Mouse (Mus musculus) midbrain, embryonic 10.5 days (tissue): ENCODE measurements around the gene Jtb. TPM values are rescaled to one million over a fixed set of nuclear protein-coding genes. Genes with fewer than 3 reads are reported as not detected.

ENCODE experiments used
- DNase-seq: peaks from one replicate; pipeline ENCODE4 v3.0.0-alpha.2; 2017; ENCODE audit warnings: low spot score
- H3K27ac ChIP-seq: fragments of 300-500 bp; sonication (generic); replicated peaks from 2 replicates; pipeline ENCODE4 v1.5.1; 2016; ENCODE audit warnings: mild to moderate bottlenecking
- H3K27me3 ChIP-seq: fragments of 300-500 bp; sonication (generic); 2 replicates; pipeline ENCODE4 v1.6.1; 2016; ENCODE audit warnings: low read depth, mild to moderate bottlenecking; ENCODE audit not compliant: poor library complexity, severe bottlenecking
- H3K36me3 ChIP-seq: fragments of 300-500 bp; sonication (generic); 2 replicates; pipeline ENCODE4 v1.6.1; 2016; ENCODE audit warnings: mild to moderate bottlenecking, moderate library complexity
- H3K4me1 ChIP-seq: fragments of 300-500 bp; sonication (generic); 2 replicates; pipeline ENCODE4 v1.6.1; 2016
- H3K4me3 ChIP-seq: fragments of 300-500 bp; sonication (generic); 2 replicates; pipeline ENCODE4 v1.5.1; 2016; ENCODE audit warnings: mild to moderate bottlenecking, moderate library complexity
- H3K9me3 ChIP-seq: fragments of 300-500 bp; sonication (generic); replicated peaks from 2 replicates; pipeline ENCODE4 v1.6.1; 2016; ENCODE audit warnings: mild to moderate bottlenecking
- WGBS: fragments of 180-500 bp; shearing (Covaris S2); methylation state at CpG from one replicate; pipeline ENCODE4 v1.1.7; 2016; 5-methylcytosine and 5-hydroxymethylcytosine counted together
- polyA plus RNA-seq: library from polyadenylated mRNA; unstranded; fragments of >200 nt; fragmentation: Nextera tagmentation; extraction: Ambion mirVana; gene quantifications from 2 replicates; pipeline ENCODE4 v1.2.1, GENCODE M21; 2016

The Jtb gene
- polyA plus RNA-seq, 1 experiment from 2014 or later: 93.6 TPM

DNA sequence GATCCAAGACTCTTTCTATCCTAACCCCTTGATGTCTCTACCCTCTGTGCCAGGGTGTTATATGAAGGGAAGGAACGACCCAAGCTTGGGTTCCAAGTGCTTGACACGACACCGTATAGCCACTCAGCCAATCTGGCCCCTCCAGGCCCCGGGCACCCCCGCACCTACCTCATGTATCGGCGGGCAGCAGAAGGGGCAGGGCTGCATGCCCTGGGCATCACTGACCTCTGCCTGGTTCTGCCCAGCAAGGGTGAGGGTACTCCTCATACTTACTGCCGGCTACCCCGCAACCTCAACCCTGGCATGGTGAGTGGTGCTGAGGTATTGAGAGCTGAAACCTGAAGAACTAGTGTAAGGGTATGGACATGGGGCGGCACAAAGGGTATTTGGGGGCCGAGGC is 36.8 kb downstream of the Jtb start:
- Histone ChIP-seq H3K27ac (no peak overlapping the region), H3K9me3 (no peaks in the 10 kb centered on the region), H3K4me1 (peaks cover 30% of the 10 kb centered on the region), H3K4me3 (no peak overlapping the region), H3K27me3 (no peaks in the 10 kb centered on the region), H3K36me3 (peaks cover 69% of the 10 kb centered on the region)
- WGBS: 98% methylated on average over 11 of the region's 11 CpGs
- DNase-seq: no peak

DNA sequence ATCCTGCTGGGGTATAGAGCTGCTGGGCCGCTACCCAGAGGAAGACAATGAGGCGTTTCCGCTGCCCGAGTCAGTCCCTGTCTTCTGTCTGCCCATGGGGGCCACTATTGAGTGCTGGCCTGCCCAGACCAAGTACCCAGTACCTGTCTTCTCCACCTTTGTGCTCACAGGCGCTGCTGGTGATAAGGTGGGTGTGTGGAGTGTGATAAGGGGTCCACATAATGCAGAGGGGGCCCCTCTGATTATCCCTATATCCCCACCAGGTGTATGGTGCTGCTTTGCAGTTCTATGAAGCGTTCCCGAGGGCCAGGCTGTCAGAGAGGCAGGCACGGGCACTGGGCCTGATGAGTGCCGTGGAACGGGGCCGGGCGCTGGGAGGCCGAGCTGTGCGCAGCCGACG is 37.6 kb downstream of the Jtb start:
- WGBS: 87% methylated on average over 16 of the region's 16 CpGs
- Histone ChIP-seq H3K27ac (no peak overlapping the region), H3K36me3 (peaks cover 69% of the 10 kb centered on the region)

DNA sequence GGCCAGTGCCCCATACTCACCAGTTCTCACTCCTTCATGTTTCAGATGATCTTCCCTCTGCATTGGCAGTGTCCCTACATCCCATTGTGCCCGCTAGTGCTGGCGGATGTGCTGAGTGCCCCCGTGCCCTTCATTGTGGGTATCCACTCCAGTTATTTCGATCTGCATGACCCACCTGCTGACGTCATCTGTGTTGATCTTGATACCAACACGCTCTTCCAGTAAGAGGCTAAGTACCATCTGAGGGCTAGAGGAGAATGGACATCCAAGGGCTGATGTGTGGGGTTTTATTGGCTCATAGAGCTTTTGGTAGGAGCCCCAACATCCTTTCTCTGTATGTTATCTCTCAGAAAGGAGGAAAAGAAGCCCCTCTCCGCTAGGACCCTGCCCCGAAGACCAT is 39.4 kb downstream of the Jtb start:
- DNase-seq: no peak
- 93% methylated on average over 8 of the region's 8 CpGs for WGBS
- Histone ChIP-seq H3K4me1 (peaks cover 18% of the 10 kb centered on the region), H3K36me3 (peaks cover 84% of the 10 kb centered on the region), H3K27me3 (no peaks in the 10 kb centered on the region), H3K9me3 (no peaks in the 10 kb centered on the region), H3K4me3 (no peak overlapping the region), H3K27ac (no peak overlapping the region)

More for the DNA sequence above, 37.6 kb downstream of the Jtb start:
- no peaks in the 10 kb centered on the region for H3K9me3 ChIP-seq
- no peak for DNase-seq
- no peak overlapping the region for H3K4me3 ChIP-seq
- peaks cover 30% of the 10 kb centered on the region for H3K4me1 ChIP-seq
- no peaks in the 10 kb centered on the region for H3K27me3 ChIP-seq

DNA sequence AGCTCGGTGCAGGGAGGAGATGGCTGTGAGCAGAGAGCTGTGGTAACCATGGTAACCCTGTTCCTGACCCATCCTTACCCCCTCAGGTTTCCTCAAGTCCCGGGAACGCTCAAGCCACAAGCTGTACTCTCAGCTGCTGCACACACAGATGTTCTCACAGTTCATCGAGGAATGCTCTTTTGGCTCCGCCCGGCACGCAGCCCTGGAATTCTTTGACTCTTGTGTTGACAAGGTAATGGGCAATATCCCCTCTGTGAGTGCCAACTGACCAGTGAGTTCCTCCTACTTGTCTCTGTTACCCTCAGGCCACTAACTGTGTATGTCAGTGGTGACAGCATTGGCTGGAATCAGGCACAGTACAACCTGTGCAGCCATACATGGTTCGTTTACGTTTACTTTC is 40.8 kb downstream of the Jtb start:
- peaks cover 5% of the 10 kb centered on the region for H3K4me1 ChIP-seq
- DNase-seq: no peak
- no peak overlapping the region for H3K4me3 ChIP-seq
- no peaks in the 10 kb centered on the region for H3K9me3 ChIP-seq
- WGBS: 77% methylated on average over 9 of the region's 9 CpGs
- no peaks in the 10 kb centered on the region for H3K27me3 ChIP-seq
- no peak overlapping the region for H3K27ac ChIP-seq
- H3K36me3 ChIP-seq: peaks cover 98% of the 10 kb centered on the region

DNA sequence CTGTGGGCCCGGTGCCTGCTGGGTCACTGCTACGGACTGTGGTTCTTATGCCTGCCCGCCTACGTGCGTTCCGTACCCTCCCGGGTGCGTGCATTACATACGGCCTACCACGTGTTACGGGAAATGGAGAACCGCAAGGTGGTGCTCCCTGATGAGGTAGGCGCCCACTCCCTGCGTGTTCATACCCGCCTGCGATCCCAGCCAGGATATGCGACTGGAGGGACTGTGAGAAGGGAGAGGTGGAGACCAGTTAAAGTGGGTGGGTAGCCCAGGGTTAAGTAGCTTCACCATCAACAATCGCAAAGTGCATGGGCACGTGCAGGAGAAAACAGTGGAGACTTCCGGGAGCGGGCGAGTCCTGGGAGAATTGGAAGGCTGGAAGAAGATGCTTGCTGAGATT is 42.5 kb downstream of the Jtb start:
- H3K27ac ChIP-seq: no peak overlapping the region
- no peaks in the 10 kb centered on the region for H3K4me1 ChIP-seq
- DNase-seq: no peak
- no peaks in the 10 kb centered on the region for H3K27me3 ChIP-seq
- H3K9me3 ChIP-seq: no peaks in the 10 kb centered on the region
- H3K4me3 ChIP-seq: no peak overlapping the region
- peaks cover 98% of the 10 kb centered on the region for H3K36me3 ChIP-seq
- 94% methylated on average over 22 of the region's 22 CpGs for WGBS

DNA sequence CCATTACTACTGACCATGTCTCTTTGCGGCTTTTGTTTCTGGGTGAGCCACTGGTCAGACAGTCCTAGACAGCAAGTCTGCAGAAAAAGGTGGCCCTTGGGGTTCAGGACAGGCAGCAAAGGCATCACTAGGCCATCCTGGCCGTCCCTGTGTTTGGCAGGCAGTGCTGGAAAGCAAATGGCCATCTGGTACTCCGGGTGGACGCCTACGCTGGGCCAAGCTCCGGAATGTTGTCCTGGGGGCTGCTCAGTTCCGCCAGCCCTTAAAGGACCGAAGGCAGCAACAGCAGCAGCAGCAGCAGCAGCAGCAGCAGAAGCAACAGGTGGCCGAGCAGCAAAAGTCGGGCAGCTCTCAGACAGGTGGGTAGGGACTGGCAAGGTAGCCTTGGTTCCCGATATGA is 43.9 kb downstream of the Jtb start:
- H3K27ac ChIP-seq: no peak overlapping the region
- peaks cover 100% of the 10 kb centered on the region for H3K36me3 ChIP-seq
- no peak for DNase-seq
- no peak overlapping the region for H3K4me3 ChIP-seq
- WGBS: 89% methylated on average over 11 of the region's 11 CpGs
- H3K4me1 ChIP-seq: no peaks in the 10 kb centered on the region
- H3K27me3 ChIP-seq: no peaks in the 10 kb centered on the region
- H3K9me3 ChIP-seq: no peaks in the 10 kb centered on the region

DNA sequence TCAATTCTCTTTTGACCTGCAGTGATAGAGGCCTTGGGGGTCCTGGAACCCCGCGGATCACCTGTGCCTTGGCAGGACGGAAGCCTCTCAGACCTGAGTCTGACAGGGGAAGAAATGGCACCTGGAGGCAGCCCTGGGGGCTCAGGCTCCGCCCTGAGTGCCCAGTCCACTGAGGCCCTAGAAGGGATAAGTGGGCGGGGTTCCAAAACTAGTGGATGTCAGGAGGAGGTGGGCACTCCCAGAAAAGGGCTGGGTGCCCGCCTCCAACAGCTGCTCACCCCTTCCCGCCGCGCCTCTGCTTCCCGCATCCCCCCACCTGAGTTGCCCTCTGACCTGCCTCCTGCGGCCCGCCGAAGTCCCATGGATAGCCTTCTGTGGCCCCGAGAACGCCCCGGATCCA is 45.5 kb downstream of the Jtb start:
- H3K36me3 ChIP-seq: peaks cover 97% of the 10 kb centered on the region
- no peaks in the 10 kb centered on the region for H3K9me3 ChIP-seq
- H3K27ac ChIP-seq: no peak overlapping the region
- DNase-seq: no peak
- H3K27me3 ChIP-seq: no peaks in the 10 kb centered on the region
- 46% methylated on average over 16 of the region's 16 CpGs for WGBS
- no peaks in the 10 kb centered on the region for H3K4me1 ChIP-seq
- no peak overlapping the region for H3K4me3 ChIP-seq

DNA sequence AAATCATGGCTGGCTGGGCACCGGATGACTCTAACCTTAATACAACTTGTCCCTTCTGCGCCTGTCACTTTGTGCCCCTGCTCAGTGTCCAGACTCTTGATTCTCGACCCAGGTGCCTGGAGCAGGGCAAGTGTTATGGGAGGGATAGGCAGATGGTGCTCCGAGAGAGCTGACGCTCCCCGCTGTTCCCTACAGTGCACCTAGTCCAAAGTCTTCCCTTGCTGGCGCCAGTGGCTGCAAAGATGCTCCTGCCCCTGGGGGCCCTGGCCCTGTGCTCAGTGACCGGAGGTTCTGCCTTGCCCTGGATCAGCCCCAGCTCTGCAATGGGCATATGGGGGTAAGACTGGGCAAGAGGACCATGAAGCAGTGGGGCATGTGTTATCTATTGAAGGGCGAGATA is 46.4 kb downstream of the Jtb start:
- H3K27me3 ChIP-seq: no peaks in the 10 kb centered on the region
- H3K4me1 ChIP-seq: no peaks in the 10 kb centered on the region
- WGBS: 91% methylated on average over 9 of the region's 9 CpGs
- peaks cover 87% of the 10 kb centered on the region for H3K36me3 ChIP-seq
- H3K27ac ChIP-seq: no peak overlapping the region
- no peaks in the 10 kb centered on the region for H3K9me3 ChIP-seq
- no peak for DNase-seq
- no peak overlapping the region for H3K4me3 ChIP-seq

DNA sequence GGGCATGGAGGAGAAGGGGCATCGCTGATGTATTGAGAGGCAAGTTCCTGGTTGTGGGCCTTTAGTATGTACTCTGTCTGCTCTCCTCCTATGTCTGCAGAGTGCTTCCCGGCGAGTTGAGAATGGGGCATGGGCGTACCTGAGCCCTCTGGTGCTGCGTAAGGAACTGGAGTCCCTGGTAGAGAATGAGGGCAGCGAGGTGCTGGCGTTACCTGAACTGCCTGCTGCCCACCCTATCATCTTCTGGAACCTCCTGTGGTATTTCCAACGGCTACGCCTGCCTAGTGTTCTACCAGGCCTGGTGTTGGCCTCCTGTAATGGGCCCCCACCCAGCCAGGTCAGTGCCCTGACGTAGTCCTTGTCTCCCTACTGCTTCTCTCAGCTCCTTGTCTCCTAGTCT is 46.8 kb downstream of the Jtb start:
- H3K36me3 ChIP-seq: peaks cover 83% of the 10 kb centered on the region
- no peaks in the 10 kb centered on the region for H3K9me3 ChIP-seq
- 95% methylated on average over 10 of the region's 10 CpGs for WGBS
- no peak for DNase-seq
- no peak overlapping the region for H3K27ac ChIP-seq
- no peaks in the 10 kb centered on the region for H3K27me3 ChIP-seq
- H3K4me3 ChIP-seq: no peak overlapping the region
- no peaks in the 10 kb centered on the region for H3K4me1 ChIP-seq

DNA sequence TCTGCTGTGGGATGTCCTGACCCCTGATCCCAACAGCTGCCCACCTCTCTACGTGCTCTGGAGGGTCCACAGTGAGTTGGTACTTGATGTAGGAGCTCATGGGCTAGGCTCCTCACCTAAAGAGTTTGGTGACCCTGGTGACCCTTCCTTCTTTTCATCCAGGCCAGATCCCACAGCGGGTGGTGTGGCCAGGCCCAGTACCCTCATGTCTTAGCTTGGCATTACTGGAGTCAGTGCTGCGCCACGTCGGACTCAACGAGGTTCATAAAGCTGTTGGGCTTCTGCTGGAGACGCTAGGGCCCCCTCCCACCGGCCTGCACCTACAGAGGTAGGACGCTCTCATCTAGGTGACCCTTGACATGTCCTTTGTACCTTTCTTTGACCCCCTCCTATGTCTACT is 47.8 kb downstream of the Jtb start:
- H3K4me3 ChIP-seq: no peak overlapping the region
- no peaks in the 10 kb centered on the region for H3K9me3 ChIP-seq
- DNase-seq: no peak
- H3K27ac ChIP-seq: no peak overlapping the region
- no peaks in the 10 kb centered on the region for H3K27me3 ChIP-seq
- peaks cover 73% of the 10 kb centered on the region for H3K36me3 ChIP-seq
- 91% methylated on average over 9 of the region's 9 CpGs for WGBS
- no peaks in the 10 kb centered on the region for H3K4me1 ChIP-seq

DNA sequence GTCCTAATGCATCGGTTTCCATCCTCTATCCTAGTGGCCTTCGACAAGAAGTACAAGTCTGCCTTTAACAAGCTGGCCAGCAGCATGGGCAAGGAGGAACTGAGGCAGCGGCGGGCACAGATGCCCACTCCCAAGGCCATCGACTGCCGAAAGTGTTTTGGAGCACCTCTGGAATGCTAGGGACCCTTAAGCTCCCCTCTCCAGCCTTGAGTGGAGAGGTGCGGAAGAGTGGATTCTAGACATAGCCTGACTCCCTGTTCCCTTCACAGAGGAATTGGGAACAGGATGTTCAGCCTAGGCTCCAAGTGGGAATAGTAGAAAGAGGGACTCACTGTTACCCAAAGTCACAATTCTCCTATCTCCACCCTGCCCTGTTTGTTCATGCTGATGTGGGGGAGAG is 48.3 kb downstream of the Jtb start:
- Histone ChIP-seq H3K9me3 (no peaks in the 10 kb centered on the region), H3K27ac (no peak overlapping the region), H3K4me1 (no peaks in the 10 kb centered on the region), H3K36me3 (peaks cover 68% of the 10 kb centered on the region), H3K27me3 (no peaks in the 10 kb centered on the region), H3K4me3 (no peak overlapping the region)
- WGBS: 95% methylated on average over 7 of the region's 7 CpGs
- no peak for DNase-seq

DNA sequence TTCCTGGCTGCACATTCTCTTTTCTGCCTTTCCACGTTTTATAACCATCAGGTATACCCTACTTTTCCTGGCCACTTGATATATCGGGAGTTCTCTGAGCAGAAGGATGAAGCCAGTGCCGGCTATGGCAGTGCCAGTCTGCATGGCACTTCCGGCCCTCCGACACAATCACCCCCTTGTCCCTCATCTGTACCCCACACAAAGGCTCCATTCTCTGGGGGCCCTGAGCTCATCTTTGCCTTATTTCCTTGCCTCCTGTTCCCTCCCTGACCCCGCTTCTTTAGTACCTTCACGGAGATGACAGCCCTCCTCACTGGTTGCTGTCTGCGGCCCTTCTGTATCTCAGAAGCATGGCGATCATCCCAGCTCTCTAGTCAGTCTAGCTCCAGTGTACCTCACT is 49.3 kb downstream of the Jtb start:
- Histone ChIP-seq H3K9me3 (no peaks in the 10 kb centered on the region), H3K4me3 (no peak overlapping the region), H3K27ac (no peak overlapping the region), H3K27me3 (no peaks in the 10 kb centered on the region), H3K4me1 (no peaks in the 10 kb centered on the region), H3K36me3 (peaks cover 58% of the 10 kb centered on the region)
- 93% methylated on average over 9 of the region's 9 CpGs for WGBS
- no peak for DNase-seq

DNA sequence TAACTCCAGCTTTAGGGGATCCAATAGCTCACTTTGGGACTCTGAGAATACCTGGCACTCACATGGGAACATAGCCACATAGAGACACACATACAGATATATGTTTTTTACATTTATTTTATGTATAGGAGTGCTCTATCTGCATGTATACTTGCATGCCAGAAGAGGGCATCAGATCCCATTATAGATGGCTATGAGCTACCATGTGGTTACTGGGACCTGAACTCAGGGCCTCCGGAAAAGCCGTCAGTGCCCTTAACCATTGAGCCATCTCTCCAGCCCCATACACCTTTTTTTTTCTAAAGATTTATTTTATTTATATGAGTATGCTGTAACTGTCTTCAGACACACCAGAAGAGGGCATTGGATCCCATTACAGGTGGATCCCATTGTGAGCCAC is 52.8 kb downstream of the Jtb start:
- 100% methylated on average over 2 of the region's 2 CpGs for WGBS
- Histone ChIP-seq H3K9me3 (no peaks in the 10 kb centered on the region), H3K36me3 (peaks cover 24% of the 10 kb centered on the region), H3K27me3 (no peaks in the 10 kb centered on the region), H3K4me1 (no peaks in the 10 kb centered on the region), H3K4me3 (no peak overlapping the region), H3K27ac (no peak overlapping the region)
- no peak for DNase-seq
